Mouse (Mus musculus): ENCODE data around the gene Vmp1.

DNA sequence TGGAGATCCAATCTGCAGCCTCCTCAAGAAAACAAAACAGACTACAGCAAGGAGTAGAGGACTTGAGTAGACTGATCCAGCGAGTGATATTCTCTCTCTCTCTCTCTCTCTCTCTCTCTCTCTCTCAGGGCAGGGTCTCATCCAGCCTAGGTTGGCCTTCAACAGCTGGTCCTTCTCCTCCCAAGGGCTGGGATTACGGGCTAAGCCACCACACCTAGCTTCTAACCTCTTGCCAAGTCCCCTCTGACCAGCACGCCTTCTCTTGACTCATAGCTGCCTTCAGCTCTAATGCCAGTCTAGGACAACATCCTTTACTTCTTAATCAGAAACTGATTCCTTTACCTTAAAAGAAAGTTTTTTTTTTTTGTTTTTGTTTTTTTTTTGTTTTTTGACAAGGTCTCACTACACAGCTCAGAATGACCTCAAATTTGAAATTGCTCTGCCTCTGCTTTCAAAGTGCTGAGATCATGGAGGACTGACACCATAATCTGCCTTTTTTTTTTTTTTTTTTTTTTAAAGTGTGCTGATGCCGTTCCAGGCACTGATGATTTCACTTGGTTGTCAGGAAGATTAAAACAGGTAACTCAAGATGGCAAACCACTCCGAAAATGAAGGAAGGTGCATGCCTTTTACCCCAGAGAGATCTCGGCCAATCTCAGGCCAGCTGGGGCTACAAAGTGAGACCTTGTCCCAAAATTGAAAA, 105.4 kb downstream of the Vmp1 start:
- TF ChIP-seq CTCF (IDR thresholded peaks at IDR 0.05; ENCODE audit: low read depth, low read length), result no peak
- TF ChIP-seq POLR2A (IDR thresholded peaks at IDR 0.05; ENCODE audit: insufficient read depth, low read length), result no peak

Measured in ES-Bruce4 (cell line).